Mouse (Mus musculus) ES-Bruce4 (cell line): Measurements from ENCODE around the gene Btbd1. TPM values are rescaled to one million over a fixed set of nuclear protein-coding genes. Genes with fewer than 3 reads are reported as not detected.

Experiments
- H3K27ac ChIP-seq: 2 replicates; pipeline ENCODE4 v1.5.1; 2012; ENCODE audit warnings: low read length, inconsistent platforms; ENCODE audit not compliant: insufficient read depth
- H3K27me3 ChIP-seq: 2 replicates; pipeline ENCODE4 v1.6.1; 2012; ENCODE audit warnings: mild to moderate bottlenecking, low read length, inconsistent platforms; ENCODE audit not compliant: control insufficient read depth, poor library complexity, insufficient read depth, severe bottlenecking
- H3K36me3 ChIP-seq: 2 replicates; pipeline ENCODE4 v1.6.1; 2012; ENCODE audit warnings: inconsistent platforms, mild to moderate bottlenecking, low read length, moderate library complexity; ENCODE audit not compliant: control insufficient read depth, poor library complexity, insufficient read depth, severe bottlenecking
- H3K4me1 ChIP-seq: one replicate; pipeline ENCODE4 v1.8.1; 2011; ENCODE audit warnings: low read length; ENCODE audit not compliant: control insufficient read depth, insufficient read depth
- H3K4me3 ChIP-seq: 2 replicates; pipeline ENCODE4 v1.5.1; 2011; ENCODE audit warnings: low read depth, mild to moderate bottlenecking, low read length
- H3K9ac ChIP-seq: 2 replicates; pipeline ENCODE4 v1.6.1; 2012; ENCODE audit warnings: low read depth, mild to moderate bottlenecking, inconsistent platforms; ENCODE audit not compliant: poor library complexity, severe bottlenecking
- H3K9me3 ChIP-seq: replicated peaks from 2 replicates; pipeline ENCODE4 v1.6.1; 2012; ENCODE audit warnings: mild to moderate bottlenecking, low read length, inconsistent platforms; ENCODE audit not compliant: control insufficient read depth, poor library complexity, insufficient read depth, severe bottlenecking
- CTCF ChIP-seq: IDR thresholded peaks from one replicate; pipeline ENCODE4 v1.8.1; 2011; ENCODE audit warnings: low read depth, low read length
- EP300 ChIP-seq: IDR thresholded peaks from 2 replicates; pipeline ENCODE4 v1.6.1; 2011; ENCODE audit warnings: low read depth, low read length; ENCODE audit not compliant: insufficient read depth
- POLR2A ChIP-seq: IDR thresholded peaks from one replicate; pipeline ENCODE4 v1.8.1; 2011; ENCODE audit warnings: low read length; ENCODE audit not compliant: insufficient read depth
- polyA plus RNA-seq: library from polyadenylated mRNA; stranded (reverse); fragments of >200 nt; gene quantifications from 2 replicates; pipeline ENCODE4 v1.2.4, GENCODE M21; 2011; ENCODE audit warnings: low read depth; ENCODE audit not compliant: missing spikeins, insufficient read depth, insufficient read length

Btbd1 gene
- polyA plus RNA-seq, 1 experiment = 150 TPM

DNA sequence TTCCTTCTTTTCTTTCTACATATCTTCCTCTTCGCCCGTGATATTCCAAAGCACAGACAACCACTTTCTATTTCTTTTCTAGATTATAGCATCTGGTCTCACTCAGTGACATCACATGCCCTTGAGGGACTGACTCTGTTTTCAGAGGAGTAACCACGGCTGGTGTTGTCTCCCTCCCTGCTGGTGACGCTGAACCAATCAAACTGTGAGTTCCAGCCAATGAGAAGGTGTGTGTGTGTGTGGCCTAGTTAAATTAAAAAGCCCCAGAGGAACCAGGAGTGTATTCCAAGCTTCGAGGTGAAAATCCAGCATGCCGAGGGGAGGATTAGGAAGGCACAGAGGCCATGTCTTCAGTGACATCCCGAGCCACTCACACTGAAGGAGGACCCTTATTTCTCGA lies 17.8 kb upstream of the Btbd1 start:
- Histone ChIP-seq H3K4me1 (no peaks in the 10 kb centered on the region), H3K27me3 (no peaks in the 10 kb centered on the region), H3K9ac (no peak overlapping the region), H3K9me3 (no peaks in the 10 kb centered on the region), H3K4me3 (no peak overlapping the region), H3K27ac (no peak overlapping the region), H3K36me3 (no peaks in the 10 kb centered on the region)
- no peak for TF ChIP-seq CTCF
- TF ChIP-seq POLR2A = no peak
- no peak for TF ChIP-seq EP300

DNA sequence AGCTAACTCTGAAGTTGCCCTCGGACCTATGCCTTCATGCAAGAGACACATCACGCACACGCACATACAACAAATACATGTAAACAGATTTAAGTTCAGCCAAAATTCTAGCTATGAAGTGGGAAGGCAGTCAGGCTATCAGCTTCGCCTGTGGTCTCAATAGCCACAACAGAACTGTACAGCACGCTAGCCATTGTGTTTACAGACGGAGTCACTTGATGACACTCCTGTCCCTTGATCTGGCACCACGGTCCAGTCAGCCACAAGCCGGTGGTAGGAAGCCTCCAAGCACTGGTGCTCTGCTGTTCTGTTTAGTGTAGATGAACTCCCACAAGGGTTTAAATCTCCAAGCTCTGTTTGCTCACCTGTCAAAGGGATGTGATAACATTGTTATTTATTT lies 16.8 kb upstream of the Btbd1 start:
- Histone ChIP-seq H3K27ac (no peak overlapping the region), H3K36me3 (no peaks in the 10 kb centered on the region), H3K4me3 (no peak overlapping the region), H3K9ac (no peak overlapping the region), H3K9me3 (no peaks in the 10 kb centered on the region), H3K27me3 (no peaks in the 10 kb centered on the region), H3K4me1 (no peaks in the 10 kb centered on the region)
- TF ChIP-seq POLR2A (no peak), EP300 (no peak), CTCF (no peak)

DNA sequence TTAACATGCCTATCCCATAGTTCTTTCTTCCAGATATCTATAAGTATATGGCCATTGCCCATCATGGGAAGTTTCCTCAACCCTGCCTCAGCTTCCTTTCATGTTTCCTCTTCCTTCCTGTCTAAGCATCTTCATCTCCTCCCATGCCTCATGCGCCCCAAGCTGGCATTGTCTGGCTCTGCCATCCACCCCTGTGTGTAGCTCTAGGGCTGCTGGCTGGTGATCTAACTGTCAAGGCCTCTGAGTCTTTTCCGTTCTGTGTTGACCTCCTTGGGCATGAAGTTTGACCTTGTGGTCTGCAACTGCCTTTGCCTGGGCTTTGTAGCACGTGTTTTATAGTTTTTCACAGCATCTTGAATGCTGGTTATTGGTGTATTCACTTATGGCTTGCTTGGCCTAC lies 16.1 kb upstream of the Btbd1 start:
- Histone ChIP-seq H3K9ac (no peak overlapping the region), H3K9me3 (no peaks in the 10 kb centered on the region), H3K4me1 (no peaks in the 10 kb centered on the region), H3K27ac (no peak overlapping the region), H3K4me3 (no peak overlapping the region), H3K27me3 (no peaks in the 10 kb centered on the region), H3K36me3 (no peaks in the 10 kb centered on the region)
- TF ChIP-seq POLR2A (no peak), EP300 (no peak), CTCF (no peak)

DNA sequence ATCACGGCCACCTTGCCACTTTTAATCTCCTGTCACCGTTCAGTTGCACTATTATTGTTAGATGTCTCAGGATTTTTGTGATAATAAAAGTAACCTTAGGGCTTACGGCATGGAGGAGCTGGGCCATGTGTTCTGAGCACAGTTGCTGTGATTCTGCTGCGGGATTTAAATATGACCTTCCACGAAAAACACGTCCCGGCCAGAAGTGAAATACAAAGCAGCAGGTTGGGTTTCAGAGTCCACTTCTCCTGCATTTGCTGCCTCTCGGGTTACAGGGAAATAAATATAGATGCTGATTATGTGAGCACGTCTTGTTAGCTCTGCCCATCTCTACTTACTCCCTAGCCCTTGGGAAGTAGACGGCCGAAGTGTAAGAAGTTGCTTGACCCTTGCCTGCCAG lies 15.6 kb upstream of the Btbd1 start:
- TF ChIP-seq EP300 = no peak
- no peak for TF ChIP-seq POLR2A
- H3K9ac ChIP-seq = no peak overlapping the region
- no peaks in the 10 kb centered on the region for H3K27me3 ChIP-seq
- H3K4me1 ChIP-seq = no peaks in the 10 kb centered on the region
- no peaks in the 10 kb centered on the region for H3K9me3 ChIP-seq
- H3K27ac ChIP-seq = no peak overlapping the region
- no peaks in the 10 kb centered on the region for H3K36me3 ChIP-seq
- H3K4me3 ChIP-seq = no peak overlapping the region

DNA sequence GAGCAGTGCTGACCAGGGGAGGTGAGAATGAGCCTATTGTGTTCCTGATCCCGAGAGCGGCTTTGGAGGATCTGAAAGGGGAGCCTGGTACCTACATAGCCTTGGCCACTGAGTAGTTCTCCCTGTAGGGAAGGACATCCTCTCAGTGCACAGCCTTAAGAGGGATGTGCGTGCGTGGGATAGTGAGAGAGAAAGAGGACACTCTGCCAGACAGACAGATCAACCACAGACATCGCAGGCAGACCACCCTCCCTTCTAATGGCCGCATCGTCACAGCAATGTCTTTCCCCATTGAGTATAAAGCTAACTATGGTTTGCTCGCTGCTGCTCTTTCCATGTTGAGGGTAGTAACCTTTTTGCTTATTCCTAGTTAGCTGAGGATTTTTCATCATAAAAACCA lies 14.7 kb upstream of the Btbd1 start:
- H3K4me1 ChIP-seq = no peaks in the 10 kb centered on the region
- H3K4me3 ChIP-seq = no peak overlapping the region
- TF ChIP-seq CTCF (no peak), EP300 (no peak), POLR2A (no peak)

DNA sequence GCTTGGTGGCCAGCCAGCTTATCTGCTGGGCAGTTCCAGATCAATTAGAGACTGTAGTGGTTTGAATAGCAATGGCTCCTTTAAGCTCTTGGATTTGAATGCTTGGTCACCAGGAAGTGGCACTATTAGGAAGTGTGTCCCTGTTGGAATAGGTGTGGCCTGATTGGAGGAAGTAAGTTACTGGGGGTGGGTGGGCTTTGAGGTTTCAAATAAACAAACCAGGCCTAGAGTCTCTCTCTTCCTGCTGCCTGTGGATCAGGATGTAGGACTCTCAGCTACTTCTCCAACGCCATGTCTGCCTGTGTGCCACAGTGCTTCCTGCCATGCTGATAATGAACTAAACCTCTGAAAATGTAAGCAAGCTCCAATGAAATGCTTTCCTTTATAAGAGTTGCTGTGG lies 13.8 kb upstream of the Btbd1 start:
- H3K9ac ChIP-seq = no peak overlapping the region
- no peaks in the 10 kb centered on the region for H3K27me3 ChIP-seq
- TF ChIP-seq POLR2A (no peak), CTCF (no peak), EP300 (no peak)

More for the DNA sequence above, 14.7 kb upstream of the Btbd1 start:
- H3K9me3 ChIP-seq = no peaks in the 10 kb centered on the region; the same call in 1 of the 2 replicates
- H3K9ac ChIP-seq = no peak overlapping the region
- H3K36me3 ChIP-seq = no peaks in the 10 kb centered on the region
- H3K27ac ChIP-seq = no peak overlapping the region
- no peaks in the 10 kb centered on the region for H3K27me3 ChIP-seq

More for the DNA sequence above, 13.8 kb upstream of the Btbd1 start:
- Histone ChIP-seq H3K4me1 (no peaks in the 10 kb centered on the region), H3K4me3 (no peak overlapping the region), H3K27ac (no peak overlapping the region), H3K36me3 (no peaks in the 10 kb centered on the region), H3K9me3 (no peaks in the 10 kb centered on the region; the same call in 1 of the 2 replicates)
